Mouse (Mus musculus) forebrain, embryonic 14.5 days (tissue): Measurements from ENCODE around the gene Usp51. TPM values are rescaled to one million over a fixed set of nuclear protein-coding genes. Genes with fewer than 3 reads are reported as not detected.

ENCODE experiments used
- polyA plus RNA-seq: library from polyadenylated mRNA; unstranded; fragments of >200 nt; fragmentation: Nextera tagmentation; extraction: Ambion mirVana; gene quantifications from 2 replicates; pipeline ENCODE4 v1.2.1, GENCODE M21; 2014

The Usp51 gene
- polyA plus RNA-seq, 1 experiment from 2014 or later = 3.5 TPM

Other genes with a start within 250 kb of the Usp51 start
- gene Shroom2, start 237.0 kb upstream of the Usp51 start, polyA plus RNA-seq = 26.5 and 36.7 TPM in 2 replicates
- 0.25 and 0.37 TPM in 2 replicates for gene Gpr143, start 224.5 kb upstream of the Usp51 start, polyA plus RNA-seq
- 112 and 113 TPM in 2 replicates for gene Mageh1, start 31.1 kb downstream of the Usp51 start, polyA plus RNA-seq
- 0.50 and 1.1 TPM in 2 replicates for gene Foxr2, start 112.3 kb downstream of the Usp51 start, polyA plus RNA-seq
- 6.2 and 8.4 TPM in 2 replicates for gene Rragb, start 133.5 kb downstream of the Usp51 start, polyA plus RNA-seq
- 4.9 and 6.8 TPM in 2 replicates for gene Klf8, start 231.0 kb downstream of the Usp51 start, polyA plus RNA-seq